Mouse (Mus musculus): ENCODE data around the gene Pknox2. TPM values are rescaled to one million over a fixed set of nuclear protein-coding genes. Genes with fewer than 3 reads are reported as not detected.

The Pknox2 gene
- polyA plus RNA-seq, 1 experiment from 2014 or later: 11.4 TPM

GRCm38 (mm10) chr9:37117529-37117928 is 29.7 kb downstream of the Pknox2 start:
- Histone ChIP-seq H3K36me3 (no peaks in the 10 kb centered on the region), H3K4me3 (no peak overlapping the region), H3K27me3 (no peaks in the 10 kb centered on the region), H3K27ac (no peak overlapping the region), H3K4me2 (no peak overlapping the region), H3K4me1 (0 out of 2 replicates have a peak, but pooled peaks cover 5% of the 10 kb centered on the region), H3K9ac (no peak overlapping the region), H3K9me3 (no peaks in the 10 kb centered on the region)
- no peak for ATAC-seq (ENCODE audit: borderline replicate concordance, extremely low read depth, low FRiP score, low TSS enrichment)
- WGBS: 90% methylated on average over 2 of the region's 2 CpGs

- Histone ChIP-seq H3K4me3 (no peak overlapping the region), H3K36me3 (no peaks in the 10 kb centered on the region), H3K27me3 (no peaks in the 10 kb centered on the region), H3K9ac (no peak overlapping the region), H3K9me3 (no peaks in the 10 kb centered on the region), H3K4me1 (0 out of 2 replicates have a peak, but pooled peaks cover 5% of the 10 kb centered on the region), H3K27ac (no peak overlapping the region), H3K4me2 (no peak overlapping the region)
- 89% methylated on average over 9 of the region's 9 CpGs for WGBS
- ATAC-seq (ENCODE audit: borderline replicate concordance, extremely low read depth, low FRiP score, low TSS enrichment): no peak
Measured at GRCm38 (mm10) chr9:37116632-37117413, 30.4 kb downstream of the Pknox2 start.

- H3K4me1 ChIP-seq: 0 out of 2 replicates have a peak, but pooled peaks cover 5% of the 10 kb centered on the region
- no peak overlapping the region for H3K27ac ChIP-seq
- no peaks in the 10 kb centered on the region for H3K27me3 ChIP-seq
- 73% methylated on average over 7 of the region's 7 CpGs for WGBS
- H3K9ac ChIP-seq: no peak overlapping the region
- no peaks in the 10 kb centered on the region for H3K36me3 ChIP-seq
- ATAC-seq (ENCODE audit: borderline replicate concordance, extremely low read depth, low FRiP score, low TSS enrichment): no peak
- no peak overlapping the region for H3K4me3 ChIP-seq
- H3K4me2 ChIP-seq: no peak overlapping the region
- H3K9me3 ChIP-seq: no peaks in the 10 kb centered on the region
Measured at GRCm38 (mm10) chr9:37115820-37116219, 31.4 kb downstream of the Pknox2 start.

- Histone ChIP-seq H3K9me3 (no peaks in the 10 kb centered on the region), H3K4me2 (no peak overlapping the region), H3K4me1 (0 out of 2 replicates have a peak, but pooled peaks cover 5% of the 10 kb centered on the region), H3K27me3 (no peaks in the 10 kb centered on the region), H3K27ac (no peak overlapping the region), H3K36me3 (no peaks in the 10 kb centered on the region), H3K4me3 (no peak overlapping the region), H3K9ac (no peak overlapping the region)
- no peak for ATAC-seq (ENCODE audit: borderline replicate concordance, extremely low read depth, low FRiP score, low TSS enrichment)
- WGBS: 43% methylated on average over 9 of the region's 9 CpGs
Measured at GRCm38 (mm10) chr9:37114286-37115267, 32.6 kb downstream of the Pknox2 start.

GRCm38 (mm10) chr9:37107546-37107945 is 39.7 kb downstream of the Pknox2 start:
- no peak for ATAC-seq (ENCODE audit: borderline replicate concordance, extremely low read depth, low FRiP score, low TSS enrichment)
- 61% methylated on average over 2 of the region's 2 CpGs for WGBS

GRCm38 (mm10) chr9:37106808-37107207 is 40.4 kb downstream of the Pknox2 start:
- H3K4me3 ChIP-seq: no peak overlapping the region
- no peak overlapping the region for H3K4me2 ChIP-seq
- H3K27me3 ChIP-seq: no peaks in the 10 kb centered on the region
- H3K9me3 ChIP-seq: no peaks in the 10 kb centered on the region
- no peaks in the 10 kb centered on the region for H3K36me3 ChIP-seq
- no peak for ATAC-seq (ENCODE audit: borderline replicate concordance, extremely low read depth, low FRiP score, low TSS enrichment)
- no peak overlapping the region for H3K27ac ChIP-seq
- H3K9ac ChIP-seq: no peak overlapping the region
- 62% methylated on average over 3 of the region's 3 CpGs for WGBS
- peaks cover 8% of the 10 kb centered on the region; the same call in 1 of the 2 replicates for H3K4me1 ChIP-seq

More at GRCm38 (mm10) chr9:37107546-37107945, 39.7 kb downstream of the Pknox2 start:
- Histone ChIP-seq H3K4me2 (no peak overlapping the region), H3K27ac (no peak overlapping the region), H3K4me3 (no peak overlapping the region), H3K36me3 (no peaks in the 10 kb centered on the region), H3K9ac (no peak overlapping the region), H3K27me3 (no peaks in the 10 kb centered on the region), H3K9me3 (no peaks in the 10 kb centered on the region), H3K4me1 (peaks cover 8% of the 10 kb centered on the region; the same call in 1 of the 2 replicates)

- Histone ChIP-seq H3K4me2 (no peak overlapping the region), H3K4me1 (peaks cover 14% of the 10 kb centered on the region; the same call in 1 of the 2 replicates), H3K4me3 (no peak overlapping the region), H3K36me3 (no peaks in the 10 kb centered on the region), H3K9me3 (no peaks in the 10 kb centered on the region), H3K27me3 (no peaks in the 10 kb centered on the region), H3K27ac (no peak overlapping the region), H3K9ac (no peak overlapping the region)
- WGBS: 78% methylated on average over 3 of the region's 3 CpGs
- ATAC-seq (ENCODE audit: borderline replicate concordance, extremely low read depth, low FRiP score, low TSS enrichment): no peak
Measured at GRCm38 (mm10) chr9:37104249-37104648, 43.0 kb downstream of the Pknox2 start.

GRCm38 (mm10) chr9:37103778-37104177 is 43.4 kb downstream of the Pknox2 start:
- Histone ChIP-seq H3K4me3 (no peak overlapping the region), H3K4me1 (peaks cover 14% of the 10 kb centered on the region; the same call in 1 of the 2 replicates), H3K9ac (no peak overlapping the region), H3K4me2 (no peak overlapping the region), H3K27me3 (no peaks in the 10 kb centered on the region), H3K9me3 (no peaks in the 10 kb centered on the region), H3K36me3 (no peaks in the 10 kb centered on the region), H3K27ac (no peak overlapping the region)
- no peak for ATAC-seq (ENCODE audit: borderline replicate concordance, extremely low read depth, low FRiP score, low TSS enrichment)
- 60% methylated on average over 5 of the region's 5 CpGs for WGBS

GRCm38 (mm10) chr9:37101059-37101940 is 45.9 kb downstream of the Pknox2 start:
- Histone ChIP-seq H3K9ac (no peak overlapping the region), H3K4me2 (no peak overlapping the region), H3K4me1 (peaks cover 6% of the 10 kb centered on the region; the same call in 1 of the 2 replicates), H3K27me3 (no peaks in the 10 kb centered on the region), H3K4me3 (no peak overlapping the region), H3K36me3 (no peaks in the 10 kb centered on the region), H3K27ac (peak overlapping the region; percentile 52), H3K9me3 (no peaks in the 10 kb centered on the region)
- WGBS: 32% methylated on average over 11 of the region's 11 CpGs
- ATAC-seq (ENCODE audit: borderline replicate concordance, extremely low read depth, low FRiP score, low TSS enrichment): 0 out of 2 replicates have a peak, but pooled peaks have one; percentile 62

- Histone ChIP-seq H3K4me2 (no peak overlapping the region), H3K36me3 (no peaks in the 10 kb centered on the region), H3K9ac (no peak overlapping the region), H3K27ac (no peak overlapping the region), H3K9me3 (no peaks in the 10 kb centered on the region), H3K4me1 (peaks cover 6% of the 10 kb centered on the region; the same call in 1 of the 2 replicates), H3K27me3 (no peaks in the 10 kb centered on the region), H3K4me3 (no peak overlapping the region)
- no peak for ATAC-seq (ENCODE audit: borderline replicate concordance, extremely low read depth, low FRiP score, low TSS enrichment)
- 77% methylated on average over 3 of the region's 3 CpGs for WGBS
Measured at GRCm38 (mm10) chr9:37099595-37099994, 47.6 kb downstream of the Pknox2 start.

GRCm38 (mm10) chr9:37098600-37098999 is 48.6 kb downstream of the Pknox2 start:
- 93% methylated on average over 3 of the region's 3 CpGs for WGBS
- ATAC-seq (ENCODE audit: borderline replicate concordance, extremely low read depth, low FRiP score, low TSS enrichment): no peak
- H3K9me3 ChIP-seq: no peaks in the 10 kb centered on the region
- peaks cover 6% of the 10 kb centered on the region; the same call in 1 of the 2 replicates for H3K4me1 ChIP-seq
- H3K4me2 ChIP-seq: no peak overlapping the region
- no peak overlapping the region for H3K4me3 ChIP-seq
- no peak overlapping the region for H3K27ac ChIP-seq
- H3K36me3 ChIP-seq: no peaks in the 10 kb centered on the region
- H3K27me3 ChIP-seq: no peaks in the 10 kb centered on the region
- no peak overlapping the region for H3K9ac ChIP-seq
